Mouse (Mus musculus) liver, adult (tissue): ENCODE results near the gene Kcne3.

ENCODE experiments used
- GATA4 ChIP-seq: IDR thresholded peaks from 2 replicates; pipeline ENCODE4 v1.6.1; 2014; ENCODE audit warnings: mild to moderate bottlenecking, low read length; ENCODE audit not compliant: insufficient replicate concordance

The Kcne3 gene

DNA sequence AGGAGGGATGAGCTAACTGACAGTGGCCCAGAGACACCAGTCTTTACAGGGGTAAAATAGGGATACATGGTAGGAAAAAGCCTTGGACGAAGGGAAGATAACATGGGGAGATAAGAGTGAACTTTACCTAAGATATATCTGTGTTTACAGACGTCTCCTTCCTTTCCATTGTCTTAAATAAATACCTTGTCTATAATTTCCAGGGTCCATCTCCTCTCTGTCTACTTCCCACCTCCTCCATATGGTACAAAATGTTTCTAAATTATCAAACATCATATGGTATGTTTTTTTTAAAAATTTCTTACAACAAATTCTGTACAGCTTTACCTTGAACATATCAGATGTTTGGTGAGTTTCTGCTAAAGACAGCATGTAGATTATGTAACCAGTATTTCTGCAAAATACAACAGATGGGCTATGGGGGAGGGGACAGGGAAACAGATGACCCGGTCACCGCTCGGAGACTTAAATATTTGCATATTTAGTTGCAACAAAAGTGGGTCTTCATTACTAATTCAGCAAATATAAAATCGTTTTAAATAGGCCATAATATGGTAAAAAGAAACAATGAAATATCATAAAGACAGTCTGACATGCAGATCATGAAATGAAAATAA lies 38.9 kb downstream of the Kcne3 start:
- TF ChIP-seq GATA4: no peak

DNA sequence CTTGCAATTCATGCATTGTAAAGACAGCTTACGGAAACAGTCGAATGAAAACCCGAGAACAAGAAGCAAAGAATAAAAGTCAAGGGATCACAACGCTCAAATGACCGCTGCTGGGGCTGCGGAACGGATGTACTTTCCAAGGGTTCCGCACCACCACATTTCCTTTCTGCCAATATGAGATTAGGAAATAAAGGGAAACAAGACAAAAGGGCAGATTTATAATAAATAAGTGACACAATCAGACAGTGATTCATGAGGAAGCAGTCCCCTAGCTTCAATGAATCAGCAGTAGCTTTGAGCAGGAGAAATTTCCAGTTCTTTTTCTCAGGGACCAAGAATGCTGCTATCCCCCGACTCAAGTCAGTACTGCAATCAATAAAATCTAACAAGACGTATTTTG lies 39.7 kb downstream of the Kcne3 start:
- TF ChIP-seq GATA4: no peak; the same call in 1 of the 2 replicates

DNA sequence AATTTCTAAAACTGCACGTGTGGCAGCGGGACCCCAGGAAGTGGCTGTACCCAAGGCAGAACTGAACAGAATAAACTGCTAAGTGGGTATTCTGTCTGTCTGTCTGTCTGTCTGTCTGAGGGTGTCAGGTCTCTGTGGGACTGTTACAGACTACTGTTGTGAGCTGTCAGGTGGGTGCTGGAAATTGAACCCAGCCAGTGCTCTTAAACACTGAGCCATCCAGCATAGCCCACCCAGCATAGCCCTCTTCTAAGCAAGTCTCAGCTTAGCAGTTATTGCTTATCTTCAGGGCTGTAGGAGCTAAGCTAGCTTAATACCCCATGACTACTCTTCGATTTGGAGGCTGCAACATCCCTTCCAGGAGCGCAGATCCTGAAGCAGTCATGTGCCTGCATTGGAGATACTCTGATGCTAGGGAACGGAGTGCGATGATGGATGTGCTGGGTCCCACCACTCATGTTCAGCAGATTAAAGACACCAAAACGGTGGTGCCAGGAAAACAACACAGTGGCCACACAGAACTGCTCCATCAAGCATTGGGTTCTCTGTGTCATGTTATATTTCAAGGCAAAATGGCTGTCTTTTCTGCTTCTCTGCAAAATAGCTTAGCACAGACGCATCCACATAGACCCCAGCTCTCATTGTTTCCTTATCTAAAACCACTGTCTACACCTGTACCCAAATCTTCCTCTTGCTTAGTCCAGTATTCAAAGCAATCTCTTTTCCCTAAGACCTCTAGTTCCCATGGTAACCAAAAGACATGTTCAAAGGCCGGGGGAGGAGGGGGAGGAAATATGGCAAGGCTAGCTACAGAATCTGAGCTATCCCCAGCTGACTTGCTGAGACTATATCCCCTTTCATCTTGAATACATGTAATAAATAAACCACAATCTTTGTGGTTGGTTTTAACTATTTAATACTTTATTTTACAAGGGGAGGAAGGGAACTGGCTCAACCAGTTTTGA lies 40.6 kb downstream of the Kcne3 start:
- TF ChIP-seq GATA4: no peak

GRCm38 (mm10) chr7:100227158-100227875 lies 51.0 kb downstream of the Kcne3 start, which contains the start of gene Pgm2l1:
TSS of gene Pgm2l1 (plus strand) at chr7:100227394.
- peak; percentile 57; the same call in 1 of the 2 replicates for TF ChIP-seq GATA4

DNA sequence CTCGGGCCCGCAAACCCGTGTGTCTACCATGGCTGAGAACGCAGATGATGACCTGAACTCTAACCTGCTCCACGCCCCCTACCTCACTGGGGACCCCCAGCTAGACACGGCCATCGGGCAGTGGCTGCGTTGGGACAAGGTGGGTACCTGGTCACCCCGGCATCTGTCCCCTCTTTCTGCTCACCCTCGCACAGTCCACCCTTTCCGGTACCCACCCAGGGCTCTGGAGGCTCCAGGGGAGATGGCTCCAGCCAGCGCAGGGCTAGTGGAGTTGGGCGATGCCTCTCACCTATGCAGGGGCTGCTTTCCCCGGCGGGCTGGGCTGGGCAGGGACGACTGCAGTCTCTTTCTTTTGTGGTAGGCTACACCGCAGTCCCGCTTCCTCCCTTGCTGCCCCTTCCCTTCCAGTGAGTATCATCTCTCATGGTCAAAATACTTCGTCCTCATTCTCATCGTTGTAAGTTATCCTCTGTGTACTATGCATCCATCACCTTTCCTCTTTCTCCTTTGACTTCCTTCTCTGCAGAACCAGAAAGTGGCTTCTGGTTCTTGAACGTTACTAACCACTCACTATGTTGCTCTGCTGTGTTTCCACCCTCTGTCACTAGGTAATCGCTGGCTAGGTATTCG lies 51.7 kb downstream of the Kcne3 start:
- no peak for TF ChIP-seq GATA4

- TF ChIP-seq GATA4: no peak
Measured at GRCm38 (mm10) chr7:100228957-100229356, 52.7 kb downstream of the Kcne3 start.

DNA sequence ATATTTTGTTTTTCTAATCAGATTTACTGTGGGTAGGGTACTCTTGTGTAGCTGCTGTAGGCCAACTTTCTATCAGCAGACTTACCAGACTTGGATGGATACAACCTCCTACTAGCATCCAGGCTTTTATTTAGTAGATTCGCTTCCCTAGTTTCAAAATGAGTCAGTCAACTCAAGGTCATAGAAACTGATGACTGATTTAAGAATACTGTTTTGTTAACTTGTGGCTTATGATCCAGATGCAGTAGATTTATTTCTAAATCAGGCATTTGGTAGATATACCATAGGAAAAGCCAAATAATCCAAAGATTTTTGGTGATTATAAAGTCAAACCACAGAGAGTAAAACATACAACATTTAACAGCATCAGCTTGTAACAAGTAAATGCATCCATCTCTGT lies 54.3 kb downstream of the Kcne3 start:
- TF ChIP-seq GATA4: no peak

- no peak for TF ChIP-seq GATA4
Measured at GRCm38 (mm10) chr7:100231661-100232060, 55.4 kb downstream of the Kcne3 start.

DNA sequence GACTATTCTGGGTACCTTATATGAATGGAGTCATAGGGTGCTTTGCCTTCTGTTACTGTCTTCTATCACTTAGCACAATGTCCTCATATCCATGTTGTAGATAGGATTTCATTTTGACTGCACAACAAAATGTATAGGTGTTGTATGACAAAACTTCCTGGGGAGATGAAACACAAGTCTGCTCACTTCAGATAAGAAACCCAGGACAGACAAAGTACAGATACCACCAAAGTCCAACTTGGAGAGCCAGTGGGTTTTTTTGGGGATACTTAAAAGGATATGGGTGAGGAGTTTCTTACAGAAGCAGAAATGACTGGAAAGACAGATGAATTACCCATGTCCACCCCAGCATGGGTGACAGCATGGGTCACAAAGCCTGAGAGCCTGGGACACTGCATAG lies 57.4 kb downstream of the Kcne3 start:
- TF ChIP-seq GATA4: no peak
